Mouse (Mus musculus): ENCODE data around the gene Nploc4.
"Not testable (repeated sequence)": the region's sequence is repeated elsewhere in the genome, so short reads cannot be mapped to it uniquely, and the experiment has no call there.

The Nploc4 gene

GRCm38 (mm10) chr11:120354304-120355276, 82.9 kb downstream of the Nploc4 start:
- in situ Hi-C loops (cut with MboI) = no loop called here

GRCm38 (mm10) chr11:120353500-120354303, 83.8 kb downstream of the Nploc4 start:
- in situ Hi-C loops (cut with MboI) = no loop called here

GRCm38 (mm10) chr11:120352571-120353290, 84.8 kb downstream of the Nploc4 start:
- in situ Hi-C loops (cut with MboI) = no loop called here

GRCm38 (mm10) chr11:120352093-120352350, 85.5 kb downstream of the Nploc4 start:
- in situ Hi-C loops (cut with MboI) = not testable (repeated sequence)

- in situ Hi-C loops (cut with MboI) = no loop called here
These were observed 86.0 kb downstream of the Nploc4 start for GRCm38 (mm10) chr11:120351250-120352092.

GRCm38 (mm10) chr11:120350711-120351110, 86.8 kb downstream of the Nploc4 start:
- in situ Hi-C loops (cut with MboI) = no loop called here

GRCm38 (mm10) chr11:120349986-120350702, 87.4 kb downstream of the Nploc4 start:
- in situ Hi-C loops (cut with MboI) = no loop called here

- in situ Hi-C loops (cut with MboI) = no loop called here
These were observed 88.0 kb downstream of the Nploc4 start for GRCm38 (mm10) chr11:120349371-120349985.

- in situ Hi-C loops (cut with MboI) = no loop called here
These were observed 88.7 kb downstream of the Nploc4 start for GRCm38 (mm10) chr11:120348684-120349370.

GRCm38 (mm10) chr11:120347791-120348683, 89.5 kb downstream of the Nploc4 start, which contains the start of gene Actg1:
Actg1 (minus strand) TSS chr11:120348542.
- in situ Hi-C loops (cut with MboI) = no loop called here

- in situ Hi-C loops (cut with MboI) = no loop called here
These were observed 90.2 kb downstream of the Nploc4 start for GRCm38 (mm10) chr11:120347301-120347700.

- in situ Hi-C loops (cut with MboI) = not testable (repeated sequence)
These were observed 91.0 kb downstream of the Nploc4 start for GRCm38 (mm10) chr11:120346383-120347034.

- in situ Hi-C loops (cut with MboI) = no loop called here
These were observed 92.3 kb downstream of the Nploc4 start for GRCm38 (mm10) chr11:120345067-120345681.

- in situ Hi-C loops (cut with MboI) = no loop called here
These were observed 93.1 kb downstream of the Nploc4 start for GRCm38 (mm10) chr11:120344310-120344920.

GRCm38 (mm10) chr11:120343519-120344309, 93.8 kb downstream of the Nploc4 start:
- in situ Hi-C loops (cut with MboI) = no loop called here

GRCm38 (mm10) chr11:120342656-120343160, 94.8 kb downstream of the Nploc4 start:
- in situ Hi-C loops (cut with MboI) = no loop called here

Measured in mature B cell (primary cell).